Mouse (Mus musculus) layer of hippocampus, adult 9-11 months (tissue): ENCODE measurements around the gene Ssu72.
"Not testable (repeated sequence)": the region's sequence is repeated elsewhere in the genome, so short reads cannot be mapped to it uniquely, and the experiment has no call there.

Source experiments
- DNase-seq: peaks from one replicate; pipeline ENCODE4 v3.0.0; 2022

Ssu72 gene

GRCm38 (mm10) chr4:155703425-155703929 is 1.1 kb upstream of the Ssu72 start:
- DNase-seq: no peak

DNA sequence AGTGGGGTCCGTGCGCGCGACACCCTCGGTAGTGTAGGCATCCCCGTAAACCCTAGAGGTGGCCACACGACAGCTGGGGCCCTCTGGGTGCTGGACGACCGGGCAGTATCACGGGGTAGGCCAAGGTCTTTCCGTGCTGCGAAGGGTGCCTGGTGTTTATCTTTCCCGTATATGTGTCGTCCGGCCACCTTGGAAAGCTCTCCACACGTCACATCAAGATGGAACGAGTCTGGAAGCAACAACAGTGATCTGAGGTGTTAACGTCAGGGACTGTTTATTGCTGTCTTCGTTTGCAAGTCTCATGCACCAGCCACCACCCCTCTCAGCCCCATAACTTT is 961 bp downstream of the Ssu72 start:
- DNase-seq: no peak

DNA sequence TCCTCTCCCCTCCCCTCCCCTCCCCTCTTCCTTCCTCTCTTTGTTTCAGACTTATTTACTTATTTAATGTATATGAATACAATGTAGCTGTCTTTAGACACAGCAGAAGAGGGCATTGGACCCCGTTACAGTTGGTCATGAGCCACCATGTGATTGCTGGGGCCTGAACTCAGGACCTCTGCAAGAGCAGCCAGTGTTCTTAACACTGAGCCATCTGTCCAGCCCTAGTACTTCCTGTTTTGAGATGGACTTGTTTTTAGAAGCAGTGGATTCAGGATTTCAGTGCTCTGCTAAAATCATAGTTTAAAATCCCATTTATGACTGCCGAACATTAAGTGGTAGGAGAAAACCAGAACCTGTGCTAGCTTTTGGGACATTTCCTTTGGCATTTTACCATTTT is 4.0 kb downstream of the Ssu72 start:
- DNase-seq: no peak

DNA sequence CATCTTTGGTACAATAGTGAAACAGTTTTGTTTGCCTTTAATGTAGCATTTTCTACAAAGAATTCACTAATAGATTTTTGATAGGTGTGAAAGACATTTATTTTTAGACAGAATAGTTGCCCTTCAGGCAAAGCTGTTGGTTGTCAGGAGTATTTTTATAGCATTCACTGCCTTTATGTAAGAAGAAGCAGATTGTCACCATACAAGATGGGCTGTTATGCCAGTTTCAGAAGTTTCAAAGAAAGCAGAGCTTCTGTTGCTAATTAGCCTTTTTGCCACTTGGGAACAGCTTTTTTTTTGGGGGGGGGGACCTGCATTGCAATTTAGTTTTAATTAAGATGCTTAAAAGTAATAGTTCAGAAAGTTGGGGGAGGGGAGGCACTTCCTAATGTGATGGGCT is 4.4 kb downstream of the Ssu72 start:
- DNase-seq: no peak

DNA sequence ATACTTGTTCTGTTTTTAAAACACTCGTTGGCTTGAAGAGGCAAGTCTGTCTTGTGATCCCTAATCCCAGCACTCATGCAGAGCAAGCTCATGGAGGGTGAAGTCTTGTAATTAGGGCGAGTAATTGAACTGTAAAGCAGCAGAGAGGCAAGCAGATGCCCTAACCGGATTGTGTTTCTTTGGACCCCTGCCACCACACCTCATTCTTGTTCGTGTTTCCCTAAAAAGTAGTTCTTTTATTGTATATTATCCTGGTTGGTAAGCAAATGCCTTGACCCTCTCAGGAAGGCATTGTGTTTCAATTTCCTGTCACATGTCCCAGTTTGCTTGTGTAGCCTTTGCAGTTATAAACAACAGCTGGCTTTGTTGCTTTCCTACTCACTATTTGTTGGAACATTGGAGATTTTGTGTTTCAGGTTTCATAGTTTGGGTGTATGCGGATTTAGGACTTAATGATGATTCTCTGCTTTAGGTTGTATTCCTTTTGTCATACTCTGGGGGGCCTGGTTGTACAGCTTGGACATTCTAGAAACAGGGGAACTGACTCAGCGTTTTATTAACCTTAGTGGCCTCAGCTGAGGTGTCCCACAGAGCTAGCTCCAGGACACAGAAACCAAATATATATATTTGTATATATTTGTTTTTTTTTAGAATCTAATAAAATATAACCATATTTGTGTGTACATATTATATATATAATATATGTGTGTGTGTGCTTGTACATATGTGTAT is 6.1 kb downstream of the Ssu72 start:
- DNase-seq: no peak

DNA sequence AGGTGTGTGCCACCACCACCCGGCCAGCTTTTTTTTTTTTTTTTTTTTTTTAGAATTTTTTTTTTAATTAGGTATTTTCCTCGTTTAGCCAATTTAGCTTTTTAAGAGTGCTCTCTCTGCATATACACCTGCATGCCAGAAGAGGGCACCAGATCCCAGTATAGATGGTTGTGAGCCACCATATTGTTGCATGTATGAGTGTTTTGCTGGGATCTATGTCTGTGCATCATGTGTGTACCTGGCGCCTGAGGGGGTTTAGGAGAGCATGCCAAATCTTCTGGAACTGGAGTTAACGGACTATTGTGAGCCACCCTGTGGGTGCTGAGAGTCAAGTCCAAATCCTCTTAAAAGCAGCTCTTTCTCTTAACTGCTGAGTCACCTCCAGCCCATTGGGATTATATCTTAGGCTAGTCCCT is 17.1 kb downstream of the Ssu72 start:
- DNase-seq: no peak

GRCm38 (mm10) chr4:155727993-155728392 is 23.4 kb downstream of the Ssu72 start:
- no peak for DNase-seq

- DNase-seq: no peak
Measured at GRCm38 (mm10) chr4:155733267-155733666, 28.7 kb downstream of the Ssu72 start.

DNA sequence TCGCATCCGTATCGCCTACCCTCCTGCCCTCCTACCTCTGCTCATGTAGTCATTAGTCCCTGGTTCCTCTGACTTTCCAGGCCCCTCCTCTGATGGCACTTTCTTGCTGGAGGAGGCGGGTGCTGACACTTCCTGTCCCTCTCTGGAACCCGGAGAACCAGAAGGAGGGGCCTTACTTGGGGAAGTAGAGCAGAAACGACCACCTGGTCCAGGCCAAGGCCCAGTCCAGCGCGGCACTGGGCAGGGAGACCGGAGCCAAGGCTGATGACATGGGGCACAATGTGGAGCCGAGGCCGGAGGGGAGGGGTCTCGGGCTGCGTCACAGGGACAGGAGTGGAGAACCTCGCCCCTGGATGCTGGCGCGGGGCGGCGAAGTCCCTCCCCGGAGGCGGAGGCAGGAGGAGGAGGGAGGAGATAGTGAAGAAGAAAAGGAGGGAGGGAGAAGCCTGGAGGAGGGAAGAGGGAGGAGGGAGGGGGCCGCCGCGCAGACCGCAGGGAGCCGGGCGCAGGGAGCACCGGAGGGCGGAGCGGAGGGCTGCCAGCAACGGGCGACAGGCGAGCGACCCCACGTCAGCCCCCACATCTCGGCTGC is 29.8 kb downstream of the Ssu72 start, which contains the start of gene Tmem240:
Tmem240 (plus strand) TSS at position 451 of the 592 bp plus-strand sequence.
- DNase-seq: peak; percentile 93

GRCm38 (mm10) chr4:155734951-155735702 is 30.5 kb downstream of the Ssu72 start:
- DNase-seq: peak; percentile 34

GRCm38 (mm10) chr4:155735788-155736187 is 31.2 kb downstream of the Ssu72 start:
- no peak for DNase-seq

DNA sequence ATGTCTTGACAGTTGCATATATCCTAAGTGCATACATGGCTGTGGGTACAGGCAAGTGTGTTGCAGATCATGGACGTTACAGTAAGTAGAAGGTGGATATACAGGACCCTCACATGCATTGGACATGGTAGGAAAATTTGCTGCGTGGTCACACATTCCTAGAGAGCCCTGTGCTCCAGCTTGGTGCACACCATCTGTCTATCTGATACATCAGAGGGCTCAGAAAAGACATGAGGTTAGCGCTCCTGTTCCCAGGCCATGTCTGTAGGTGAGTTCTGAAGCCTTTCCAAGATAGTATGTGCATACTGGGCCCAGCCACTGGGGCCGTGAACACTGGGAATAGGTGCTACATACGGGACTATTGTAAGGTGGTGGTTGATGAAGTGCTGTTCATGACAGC is 31.8 kb downstream of the Ssu72 start:
- DNase-seq: no peak

DNA sequence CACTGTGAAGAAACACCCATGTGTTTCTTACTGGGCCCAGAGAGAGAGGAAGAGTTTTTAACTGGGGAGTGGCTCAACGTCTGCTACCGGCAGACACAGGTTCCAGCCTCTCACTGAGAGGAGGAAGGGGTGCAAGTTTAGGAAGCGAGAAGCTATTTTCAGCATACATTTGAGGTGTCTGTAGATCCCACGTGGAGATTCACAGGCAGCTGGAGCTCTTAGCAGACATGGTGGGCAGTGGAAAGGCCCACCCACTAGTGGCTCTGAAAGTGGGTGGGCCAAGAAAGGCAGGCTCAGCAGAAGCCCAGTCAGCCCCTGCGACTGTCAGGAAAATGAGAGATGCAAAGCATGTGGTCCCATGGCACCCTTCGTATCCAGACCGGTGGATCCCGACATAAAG is 33.7 kb downstream of the Ssu72 start:
- DNase-seq: no peak

GRCm38 (mm10) chr4:155739152-155739551 is 34.6 kb downstream of the Ssu72 start:
- DNase-seq: no peak

DNA sequence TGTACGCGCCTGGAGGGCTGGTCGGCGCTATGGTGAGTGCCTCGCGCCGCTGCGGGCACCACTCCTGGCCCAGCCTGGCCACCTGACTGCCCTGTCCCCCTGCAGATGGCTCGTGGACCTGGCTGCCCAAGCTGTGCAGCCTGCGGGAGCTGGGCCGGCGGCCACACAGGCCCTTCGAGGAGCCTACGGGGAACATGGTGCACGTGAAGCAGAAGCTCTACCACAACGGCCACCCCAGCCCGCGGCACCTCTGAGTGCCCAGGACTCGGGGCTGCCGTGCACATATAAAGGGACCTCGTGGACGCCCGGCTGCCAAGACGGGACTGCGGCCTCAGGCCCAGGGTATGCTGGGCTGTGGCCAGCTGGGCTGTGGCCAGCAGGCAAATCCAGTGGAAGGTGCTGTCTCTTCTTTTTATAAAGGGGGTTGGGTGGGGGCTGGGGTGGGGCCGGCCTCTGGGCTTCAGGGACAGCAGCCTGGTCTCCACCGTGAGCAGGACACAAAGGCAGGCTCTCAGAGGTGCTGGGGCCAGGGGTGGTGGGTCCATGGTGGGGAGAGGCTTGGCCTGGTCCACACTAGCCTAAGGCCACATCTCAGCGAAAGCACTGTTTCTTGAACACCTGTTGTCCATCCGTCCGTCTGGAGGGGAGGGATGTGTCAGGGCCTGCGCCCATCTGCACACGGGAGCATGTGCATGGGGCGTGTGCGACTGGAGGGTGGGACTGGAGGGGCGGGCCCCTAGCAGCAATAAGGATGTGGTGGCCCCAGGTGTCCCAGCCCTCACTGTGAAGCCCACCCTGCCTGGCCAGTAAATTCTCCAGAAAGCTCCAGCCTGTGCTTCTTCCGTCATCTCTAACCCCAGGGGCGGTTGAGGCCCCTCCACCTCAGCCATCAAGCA is 35.4 kb downstream of the Ssu72 start:
- no peak for DNase-seq

- DNase-seq: not testable (repeated sequence)
Measured at GRCm38 (mm10) chr4:155740681-155741080, 36.1 kb downstream of the Ssu72 start.

DNA sequence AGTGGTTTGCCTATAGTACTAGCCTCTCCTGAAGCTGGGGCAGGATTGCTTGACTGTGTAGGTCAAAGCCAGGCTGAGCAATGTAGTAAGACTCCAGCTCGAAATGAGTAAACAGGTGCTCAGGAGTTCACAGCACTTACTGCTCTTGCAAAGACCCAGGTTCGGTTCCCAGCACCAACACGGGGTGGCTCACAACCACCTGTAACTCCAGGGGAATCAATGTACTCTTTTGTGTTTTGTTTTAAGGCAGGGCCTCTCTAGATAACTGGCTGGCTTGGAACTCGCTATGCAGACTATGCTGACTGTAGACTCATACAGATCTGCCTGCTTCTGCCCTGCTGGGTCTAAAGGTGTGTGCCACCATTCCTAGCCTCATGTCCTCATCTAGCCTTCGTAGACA is 38.1 kb downstream of the Ssu72 start:
- DNase-seq: no peak

DNA sequence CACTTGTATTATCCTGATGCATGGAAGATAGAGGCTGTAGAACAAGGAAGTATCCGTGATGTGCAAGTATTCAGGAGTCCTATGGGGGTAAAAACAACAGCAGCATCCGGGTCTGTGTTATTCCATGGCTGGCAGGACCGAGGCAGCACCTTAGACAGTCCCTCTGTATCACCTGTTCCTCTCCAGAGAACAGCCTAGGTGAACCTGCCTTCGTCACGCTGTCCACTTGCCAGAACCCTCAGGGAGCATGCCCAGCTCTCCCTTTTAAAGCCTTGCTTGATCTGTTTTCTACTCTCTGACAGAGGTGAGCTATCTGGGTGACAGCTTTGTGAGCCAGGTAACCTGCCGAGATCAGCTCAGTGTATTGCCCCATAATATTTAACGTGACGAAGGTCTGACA is 39.9 kb downstream of the Ssu72 start:
- no peak for DNase-seq

GRCm38 (mm10) chr4:155745136-155745535 is 40.5 kb downstream of the Ssu72 start:
- DNase-seq: no peak

GRCm38 (mm10) chr4:155746036-155746548 is 41.5 kb downstream of the Ssu72 start:
- DNase-seq: no peak

GRCm38 (mm10) chr4:155746575-155747490 is 42.2 kb downstream of the Ssu72 start:
- DNase-seq: no peak
